Mouse (Mus musculus) intestine, embryonic 15.5 days (tissue): ENCODE measurements at regions not wholly inside any gene's neighbourhood (a gene's known extent, or its start where the extent isn't known, plus 50 kb on each side); places are given as distances from the start of the nearest gene placed in this dataset.
A peak's percentile ranks its signal among the peaks of the same experiment; 100 is the strongest.

Experiments used
- ATAC-seq: fragments of 200-750 bp; cut with Nextera tagmentation; 2 replicates; pipeline ENCODE4 v1.8.0; 2017; ENCODE audit warnings: moderate TSS enrichment, moderate library complexity
- H3K27ac ChIP-seq: fragments of 300-500 bp; sonication (generic); 2 replicates; pipeline ENCODE4 v1.5.1; 2015; ENCODE audit warnings: mild to moderate bottlenecking, inconsistent platforms
- H3K27me3 ChIP-seq: fragments of 300-500 bp; sonication (generic); replicated peaks from 2 replicates; pipeline ENCODE4 v1.6.1; 2015; ENCODE audit warnings: inconsistent platforms
- H3K36me3 ChIP-seq: fragments of 300-500 bp; sonication (generic); 2 replicates; pipeline ENCODE4 v1.6.1; 2015; ENCODE audit warnings: inconsistent platforms
- H3K4me1 ChIP-seq: fragments of 300-500 bp; sonication (generic); replicated peaks from 2 replicates; pipeline ENCODE4 v1.6.1; 2015; ENCODE audit warnings: inconsistent platforms
- H3K4me2 ChIP-seq: fragments of 300-500 bp; sonication (generic); replicated peaks from 2 replicates; pipeline ENCODE4 v1.6.1; 2015; ENCODE audit warnings: mild to moderate bottlenecking, inconsistent platforms
- H3K4me3 ChIP-seq: fragments of 300-500 bp; sonication (generic); replicated peaks from 2 replicates; pipeline ENCODE4 v1.5.1; 2015; ENCODE audit warnings: inconsistent platforms
- H3K9ac ChIP-seq: fragments of 300-500 bp; sonication (generic); 2 replicates; pipeline ENCODE4 v1.6.1; 2015; ENCODE audit warnings: inconsistent platforms
- H3K9me3 ChIP-seq: fragments of 300-500 bp; sonication (generic); 2 replicates; pipeline ENCODE4 v1.6.1; 2016; ENCODE audit warnings: inconsistent platforms
- WGBS: fragments of 180-500 bp; shearing (Covaris S2); methylation state at CpG from one replicate; pipeline ENCODE4 v1.1.7; 2015; 5-methylcytosine and 5-hydroxymethylcytosine counted together

DNA sequence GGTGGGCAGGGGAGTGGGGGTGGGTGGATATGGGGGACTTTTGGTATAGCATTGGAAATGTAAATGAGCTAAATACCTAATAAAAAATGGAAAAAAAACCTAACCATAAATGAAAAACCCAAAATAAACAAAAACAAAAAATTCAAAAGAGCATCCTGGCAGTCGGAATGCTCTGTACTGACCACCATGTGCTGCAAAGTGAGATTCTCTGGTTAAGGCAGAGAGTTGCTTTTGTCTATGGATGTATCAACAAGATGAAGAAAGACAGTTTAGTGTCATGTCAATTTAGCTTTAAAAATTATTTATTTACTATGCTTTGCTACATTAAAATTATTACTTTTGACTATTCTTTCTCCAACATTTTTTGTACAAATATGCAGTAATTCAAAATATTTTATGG, 88.5 kb downstream of the E330014E10Rik start:
- no peak overlapping the region for H3K27ac ChIP-seq
- H3K36me3 ChIP-seq, result no peaks in the 10 kb centered on the region
- 0 out of 2 replicates have a peak, but pooled peaks have one; percentile 51 for ATAC-seq
- H3K9ac ChIP-seq, result no peak overlapping the region
- H3K4me2 ChIP-seq, result no peak overlapping the region
- no peaks in the 10 kb centered on the region for H3K4me1 ChIP-seq
- no peak overlapping the region for H3K4me3 ChIP-seq
- no peaks in the 10 kb centered on the region for H3K9me3 ChIP-seq
- WGBS, result 66% methylated on average over 1 of the region's 1 CpGs
- H3K27me3 ChIP-seq, result no peaks in the 10 kb centered on the region

DNA sequence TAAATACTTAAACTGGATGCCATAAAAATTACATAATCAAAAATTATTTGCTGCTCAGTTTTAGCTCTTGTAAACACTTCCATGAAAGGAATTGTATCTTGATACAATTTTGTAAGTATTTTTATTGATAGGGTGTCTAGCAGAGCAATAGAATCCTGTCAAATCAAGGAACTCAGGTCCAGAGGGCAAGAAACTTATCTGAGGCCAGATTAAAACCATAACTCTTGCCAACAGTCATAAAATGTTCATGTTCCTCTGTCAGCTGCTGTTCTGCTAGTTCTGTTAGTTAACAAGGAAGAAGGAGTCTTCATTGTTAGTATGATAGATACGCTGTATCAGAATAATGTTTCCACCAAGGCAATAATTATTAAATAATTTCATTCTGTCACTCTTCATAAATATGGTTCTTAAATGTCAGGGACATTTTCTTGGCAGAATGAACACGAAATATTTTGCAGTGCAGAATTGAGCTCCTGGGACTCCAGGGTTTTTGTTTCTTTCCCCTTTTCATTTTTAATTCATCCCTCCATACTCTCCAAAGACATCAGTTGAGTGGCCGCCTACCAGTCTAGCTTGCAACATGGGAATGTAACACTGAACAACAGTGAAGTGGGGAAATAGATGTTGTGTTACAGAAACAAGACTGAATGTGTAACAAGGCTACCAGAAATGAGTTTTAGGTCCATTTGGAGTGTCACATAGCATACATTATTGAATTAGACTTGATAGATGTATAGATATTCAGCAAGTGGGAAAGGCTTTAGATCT, 89.1 kb downstream of the E330014E10Rik start:
- Histone ChIP-seq H3K27ac (no peak overlapping the region), H3K9me3 (no peaks in the 10 kb centered on the region), H3K4me1 (no peaks in the 10 kb centered on the region), H3K36me3 (no peaks in the 10 kb centered on the region), H3K27me3 (no peaks in the 10 kb centered on the region), H3K9ac (no peak overlapping the region), H3K4me2 (no peak overlapping the region), H3K4me3 (no peak overlapping the region)
- ATAC-seq, result peak; percentile 89
- WGBS, result 58% methylated on average over 3 of the region's 3 CpGs

DNA sequence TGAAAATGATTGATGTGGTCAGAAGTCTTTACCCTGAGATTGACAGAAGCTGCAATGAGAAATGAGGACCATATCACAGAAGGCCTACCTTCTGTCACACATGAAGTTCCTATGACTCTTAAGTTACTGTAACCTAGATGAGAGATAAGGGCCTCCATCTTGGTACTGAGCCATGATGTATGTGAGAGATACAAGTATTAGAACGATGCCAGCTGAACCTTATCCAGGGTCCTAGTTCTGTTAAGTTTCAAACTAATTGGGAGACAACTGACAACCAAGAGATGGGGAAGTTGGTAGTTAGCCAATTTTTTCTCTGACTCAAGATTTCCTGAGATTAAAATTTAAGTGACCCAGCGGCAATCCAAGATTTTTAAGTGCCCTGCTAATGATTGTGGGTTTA, 89.7 kb downstream of the E330014E10Rik start:
- no peak overlapping the region for H3K27ac ChIP-seq
- no peaks in the 10 kb centered on the region for H3K27me3 ChIP-seq
- no peak overlapping the region for H3K4me2 ChIP-seq
- no peaks in the 10 kb centered on the region for H3K36me3 ChIP-seq
- H3K9me3 ChIP-seq, result no peaks in the 10 kb centered on the region
- no peak overlapping the region for H3K4me3 ChIP-seq
- no peak for ATAC-seq
- no peaks in the 10 kb centered on the region for H3K4me1 ChIP-seq
- H3K9ac ChIP-seq, result no peak overlapping the region
- WGBS, result 70% methylated on average over 2 of the region's 2 CpGs

GRCm38 (mm10) chr5:95866848-95867495, 89.8 kb upstream of the Cxcl13 start:
- no peak overlapping the region for H3K4me2 ChIP-seq
- H3K4me3 ChIP-seq, result no peak overlapping the region
- H3K36me3 ChIP-seq, result no peaks in the 10 kb centered on the region
- no peaks in the 10 kb centered on the region for H3K4me1 ChIP-seq
- H3K27ac ChIP-seq, result no peak overlapping the region
- H3K9ac ChIP-seq, result no peak overlapping the region
- WGBS, result 45% methylated on average over 4 of the region's 4 CpGs
- H3K9me3 ChIP-seq, result no peaks in the 10 kb centered on the region
- no peaks in the 10 kb centered on the region for H3K27me3 ChIP-seq
- no peak for ATAC-seq

DNA sequence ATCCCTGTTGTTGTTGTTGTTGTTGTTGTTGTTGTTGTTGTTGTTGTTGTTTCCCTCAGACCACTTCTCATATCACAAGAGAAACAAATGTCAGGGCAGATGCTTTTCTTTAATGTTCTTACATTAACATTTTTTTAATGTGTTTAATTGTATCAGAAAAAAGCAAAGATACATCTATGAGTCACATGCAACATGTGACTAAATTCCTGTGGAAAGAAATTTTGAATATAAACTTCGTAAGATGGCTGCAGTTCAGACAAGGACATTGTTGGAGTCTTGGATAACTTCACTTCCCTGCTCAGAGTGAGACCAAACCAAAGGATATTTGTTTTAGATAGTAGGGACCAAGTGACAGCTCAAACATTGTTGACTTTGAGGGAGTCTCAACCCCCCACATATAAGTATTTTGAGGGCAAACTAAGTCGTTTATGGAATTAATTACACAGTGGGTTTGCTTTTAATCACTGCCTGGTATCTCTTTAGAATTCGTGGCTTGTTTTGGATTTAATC, 86.4 kb upstream of the Cxcl13 start:
- WGBS, result 44% methylated on average over 3 of the region's 3 CpGs
- no peak for ATAC-seq
- Histone ChIP-seq H3K4me1 (no peaks in the 10 kb centered on the region), H3K27me3 (no peaks in the 10 kb centered on the region), H3K36me3 (no peaks in the 10 kb centered on the region), H3K4me2 (no peak overlapping the region), H3K9me3 (no peaks in the 10 kb centered on the region), H3K9ac (no peak overlapping the region), H3K4me3 (no peak overlapping the region), H3K27ac (no peak overlapping the region)

DNA sequence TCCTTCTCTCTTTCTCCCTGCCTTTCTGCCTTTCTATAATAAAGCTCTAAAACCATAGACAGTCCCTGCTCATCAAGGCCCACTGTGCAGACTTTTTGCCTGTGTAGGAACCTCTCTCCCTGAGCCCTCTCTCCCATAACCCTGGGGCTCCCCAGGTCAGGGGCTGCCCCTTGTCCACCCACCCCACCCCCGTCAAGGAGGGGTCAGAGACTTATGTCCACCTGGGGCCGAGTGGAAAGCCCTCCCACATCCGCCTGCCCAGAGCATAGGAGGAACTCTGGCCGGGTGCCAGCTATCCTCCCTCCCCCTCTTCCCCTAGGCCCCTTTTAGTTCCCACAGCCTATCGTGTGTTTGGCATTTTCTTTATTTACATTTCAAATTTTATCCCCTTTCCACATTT, 81.8 kb upstream of the Cxcl13 start:
- no peaks in the 10 kb centered on the region for H3K9me3 ChIP-seq
- no peak overlapping the region for H3K4me2 ChIP-seq
- no peaks in the 10 kb centered on the region for H3K27me3 ChIP-seq
- H3K27ac ChIP-seq, result no peak overlapping the region
- H3K9ac ChIP-seq, result no peak overlapping the region
- ATAC-seq, result no peak
- H3K4me3 ChIP-seq, result no peak overlapping the region
- 50% methylated on average over 5 of the region's 5 CpGs for WGBS
- no peaks in the 10 kb centered on the region for H3K36me3 ChIP-seq
- H3K4me1 ChIP-seq, result no peaks in the 10 kb centered on the region

DNA sequence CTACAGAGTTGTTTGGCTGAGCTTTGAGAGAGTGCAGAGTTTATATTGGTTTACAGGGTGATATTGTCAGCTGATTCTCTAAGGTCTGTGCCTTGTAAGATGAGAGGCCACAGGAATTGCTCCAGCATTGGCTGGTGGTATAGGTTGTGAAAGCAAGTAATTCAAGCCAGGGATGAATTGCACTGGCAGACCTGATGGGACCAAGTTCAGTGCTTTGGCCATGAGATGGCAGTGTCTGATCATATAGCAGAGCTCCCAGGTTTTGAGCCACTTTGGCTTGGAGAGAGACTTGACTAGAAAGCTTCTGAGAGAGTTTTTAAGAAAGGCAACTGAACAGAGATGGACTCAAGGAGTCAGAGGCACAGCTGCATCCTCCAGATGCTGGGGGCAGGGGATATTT, 75.8 kb upstream of the Cxcl13 start:
- no peak overlapping the region for H3K4me2 ChIP-seq
- peak; percentile 75 for ATAC-seq
- no peak overlapping the region for H3K9ac ChIP-seq
- no peaks in the 10 kb centered on the region for H3K4me1 ChIP-seq
- no peaks in the 10 kb centered on the region for H3K9me3 ChIP-seq
- H3K36me3 ChIP-seq, result no peaks in the 10 kb centered on the region
- H3K27ac ChIP-seq, result no peak overlapping the region
- H3K27me3 ChIP-seq, result no peaks in the 10 kb centered on the region
- no peak overlapping the region for H3K4me3 ChIP-seq
